Mouse (Mus musculus) midbrain, postnatal 0 days (tissue): ENCODE measurements around the gene Rpl22. TPM values are rescaled to one million over a fixed set of nuclear protein-coding genes. Genes with fewer than 3 reads are reported as not detected.

ENCODE experiments used
- ATAC-seq: fragments of 200-750 bp; cut with Nextera tagmentation; 2 replicates; pipeline ENCODE4 v1.8.0; 2017; ENCODE audit warnings: moderate number of reproducible peaks, mild to moderate bottlenecking, moderate TSS enrichment, moderate library complexity; ENCODE audit not compliant: low FRiP score
- DNase-seq: peaks from one replicate; pipeline ENCODE4 v3.0.0-alpha.2; 2015; ENCODE audit warnings: low spot score
- H3K27ac ChIP-seq: fragments of 300-500 bp; sonication (generic); 2 replicates; pipeline ENCODE4 v1.5.1; 2014; ENCODE audit warnings: low read depth, mild to moderate bottlenecking, low read length, mixed read lengths
- H3K27me3 ChIP-seq: fragments of 300-500 bp; sonication (generic); 2 replicates; pipeline ENCODE4 v1.6.1; 2014; ENCODE audit warnings: low read length, control low read depth, mixed read lengths; ENCODE audit not compliant: insufficient read depth
- H3K36me3 ChIP-seq: fragments of 300-500 bp; sonication (generic); 2 replicates; pipeline ENCODE4 v1.6.1; 2014; ENCODE audit warnings: low read length, control low read depth, mixed read lengths; ENCODE audit not compliant: insufficient read depth
- H3K4me1 ChIP-seq: fragments of 300-500 bp; sonication (generic); 2 replicates; pipeline ENCODE4 v1.6.1; 2014; ENCODE audit warnings: mild to moderate bottlenecking, control low read depth, antibody characterized with exemption, low read length, mixed read lengths; ENCODE audit not compliant: insufficient read depth
- H3K4me2 ChIP-seq: fragments of 300-500 bp; sonication (generic); 2 replicates; pipeline ENCODE4 v1.6.1; 2014; ENCODE audit warnings: low read depth, mild to moderate bottlenecking, low read length, mixed read lengths; ENCODE audit not compliant: poor library complexity, severe bottlenecking
- H3K4me3 ChIP-seq: fragments of 300-500 bp; sonication (generic); 2 replicates; pipeline ENCODE4 v1.5.1; 2014; ENCODE audit warnings: low read depth, mild to moderate bottlenecking, low read length, moderate library complexity
- H3K9ac ChIP-seq: fragments of 300-500 bp; sonication (generic); replicated peaks from 2 replicates; pipeline ENCODE4 v1.6.1; 2014; ENCODE audit warnings: mild to moderate bottlenecking, low read length, moderate library complexity, mixed read lengths; ENCODE audit not compliant: poor library complexity, severe bottlenecking
- H3K9me3 ChIP-seq: fragments of 300-500 bp; sonication (generic); 2 replicates; pipeline ENCODE4 v1.6.1; 2016; ENCODE audit warnings: low read length, control low read depth
- CTCF ChIP-seq: IDR thresholded peaks from 2 replicates; pipeline ENCODE4 v1.5.1; 2016; ENCODE audit warnings: antibody characterized with exemption, mild to moderate bottlenecking
- WGBS: fragments of 180-500 bp; shearing (Covaris S2); extraction: QIAGEN DNeasy Blood & Tissue Kit; methylation state at CpG from one replicate; pipeline ENCODE4 v1.1.7; 2014; 5-methylcytosine and 5-hydroxymethylcytosine counted together
- polyA plus RNA-seq: library from polyadenylated mRNA; unstranded; fragments of >200 nt; fragmentation: Nextera tagmentation; extraction: Ambion mirVana; gene quantifications from 2 replicates; pipeline ENCODE4 v1.2.1, GENCODE M21; 2015
- total RNA-seq: library from RNA; depleted of rRNA; stranded (reverse); fragments of >200 nt; gene quantifications from 2 replicates; pipeline ENCODE4 v1.2.3, GENCODE M21; 2014

Rpl22 gene
- total and polyA plus RNA-seq, 2 experiments from 2014 or later: 148 to 177 TPM

GRCm38 (mm10) chr4:152351422-152352305, 26.1 kb downstream of the Rpl22 start:
- Histone ChIP-seq H3K4me3 (no peak overlapping the region), H3K27ac (peak overlapping the region; percentile 91), H3K36me3 (peaks cover 38% of the 10 kb centered on the region), H3K4me1 (peaks cover 21% of the 10 kb centered on the region), H3K4me2 (no peak overlapping the region), H3K9me3 (no peaks in the 10 kb centered on the region), H3K9ac (no peak overlapping the region; the same call in 1 of the 2 replicates), H3K27me3 (no peaks in the 10 kb centered on the region)
- ATAC-seq: peak; percentile 47
- WGBS: 10% methylated on average over 13 of the region's 14 CpGs
- DNase-seq: peak; percentile 62
- TF ChIP-seq CTCF: peak; percentile 37; the same call in 1 of the 2 replicates

GRCm38 (mm10) chr4:152353886-152354637, 28.5 kb downstream of the Rpl22 start:
- H3K4me2 ChIP-seq: no peak overlapping the region
- H3K27me3 ChIP-seq: no peaks in the 10 kb centered on the region
- no peak for TF ChIP-seq CTCF
- WGBS: 81% methylated on average over 14 of the region's 14 CpGs
- no peak overlapping the region for H3K4me3 ChIP-seq
- H3K4me1 ChIP-seq: peaks cover 16% of the 10 kb centered on the region
- H3K36me3 ChIP-seq: peaks cover 49% of the 10 kb centered on the region
- no peaks in the 10 kb centered on the region for H3K9me3 ChIP-seq
- H3K9ac ChIP-seq: no peak overlapping the region
- no peak for ATAC-seq
- no peak for DNase-seq
- no peak overlapping the region for H3K27ac ChIP-seq

- peaks cover 50% of the 10 kb centered on the region for H3K36me3 ChIP-seq
- no peaks in the 10 kb centered on the region for H3K9me3 ChIP-seq
- 88% methylated on average over 7 of the region's 7 CpGs for WGBS
- H3K4me1 ChIP-seq: peaks cover 6% of the 10 kb centered on the region; the same call in 1 of the 2 replicates
- no peak overlapping the region for H3K4me3 ChIP-seq
- DNase-seq (no peak), ATAC-seq (no peak)
- no peak overlapping the region for H3K27ac ChIP-seq
- H3K4me2 ChIP-seq: no peak overlapping the region
- no peak overlapping the region for H3K9ac ChIP-seq
- no peak for TF ChIP-seq CTCF
- no peaks in the 10 kb centered on the region for H3K27me3 ChIP-seq
These were observed 30.1 kb downstream of the Rpl22 start for GRCm38 (mm10) chr4:152355672-152356071.

- H3K36me3 ChIP-seq: peaks cover 58% of the 10 kb centered on the region
- H3K4me3 ChIP-seq: no peak overlapping the region
- WGBS: 16% methylated on average over 6 of the region's 11 CpGs
- H3K4me2 ChIP-seq: no peak overlapping the region
- H3K9me3 ChIP-seq: no peaks in the 10 kb centered on the region
- DNase-seq (no peak), ATAC-seq (no peak)
- no peak for TF ChIP-seq CTCF
- H3K9ac ChIP-seq: no peak overlapping the region
- no peak overlapping the region for H3K27ac ChIP-seq
- no peaks in the 10 kb centered on the region for H3K27me3 ChIP-seq
- H3K4me1 ChIP-seq: no peaks in the 10 kb centered on the region
These were observed 34.2 kb downstream of the Rpl22 start for GRCm38 (mm10) chr4:152359700-152360099.

- Histone ChIP-seq H3K27me3 (no peaks in the 10 kb centered on the region), H3K9me3 (no peaks in the 10 kb centered on the region), H3K27ac (no peak overlapping the region), H3K4me3 (no peak overlapping the region), H3K9ac (no peak overlapping the region), H3K4me1 (no peaks in the 10 kb centered on the region), H3K36me3 (peaks cover 51% of the 10 kb centered on the region), H3K4me2 (no peak overlapping the region)
- 7% methylated on average over 21 of the region's 24 CpGs for WGBS
- no peak for ATAC-seq
- DNase-seq: peak; percentile 55
- 0 out of 2 replicates have a peak, but pooled peaks have one; percentile 2 for TF ChIP-seq CTCF
These were observed 35.3 kb downstream of the Rpl22 start for GRCm38 (mm10) chr4:152360855-152361254.
